Mouse (Mus musculus) hindbrain, embryonic 11.5 days (tissue): ENCODE data around the gene Myzap. TPM values are rescaled to one million over a fixed set of nuclear protein-coding genes. Genes with fewer than 3 reads are reported as not detected.

Experiments used
- ATAC-seq: fragments of 200-750 bp; cut with Nextera tagmentation; 2 replicates; pipeline ENCODE4 v1.8.0; 2017; ENCODE audit warnings: mild to moderate bottlenecking, moderate TSS enrichment, moderate library complexity; ENCODE audit not compliant: low FRiP score
- DNase-seq: peaks from one replicate; pipeline ENCODE4 v3.0.0-alpha.2; 2015; ENCODE audit warnings: low spot score
- H3K27ac ChIP-seq: fragments of 300-500 bp; sonication (generic); 2 replicates; pipeline ENCODE4 v1.5.1; 2014; ENCODE audit warnings: mild to moderate bottlenecking, low read depth, low read length
- H3K27me3 ChIP-seq: fragments of 300-500 bp; sonication (generic); 2 replicates; pipeline ENCODE4 v1.6.1; 2014; ENCODE audit warnings: mild to moderate bottlenecking, low read length, moderate library complexity, mixed read lengths; ENCODE audit not compliant: control insufficient read depth, insufficient read depth
- H3K36me3 ChIP-seq: fragments of 300-500 bp; sonication (generic); 2 replicates; pipeline ENCODE4 v1.6.1; 2014; ENCODE audit warnings: mild to moderate bottlenecking, low read length, moderate library complexity, mixed read lengths; ENCODE audit not compliant: control insufficient read depth, insufficient read depth
- H3K4me1 ChIP-seq: fragments of 300-500 bp; sonication (generic); replicated peaks from 2 replicates; pipeline ENCODE4 v1.6.1; 2014; ENCODE audit warnings: low read length, mixed read lengths; ENCODE audit not compliant: control insufficient read depth, insufficient read depth
- H3K4me2 ChIP-seq: fragments of 300-500 bp; sonication (generic); replicated peaks from 2 replicates; pipeline ENCODE4 v1.6.1; 2014; ENCODE audit warnings: mild to moderate bottlenecking, low read depth, low read length
- H3K4me3 ChIP-seq: fragments of 300-500 bp; sonication (generic); 2 replicates; pipeline ENCODE4 v1.5.1; 2014; ENCODE audit warnings: low read depth, low read length
- H3K9ac ChIP-seq: fragments of 300-500 bp; sonication (generic); 2 replicates; pipeline ENCODE4 v1.6.1; 2014; ENCODE audit warnings: low read depth, low read length
- H3K9me3 ChIP-seq: fragments of 300-500 bp; sonication (generic); 2 replicates; pipeline ENCODE4 v1.6.1; 2016; ENCODE audit warnings: low read length; ENCODE audit not compliant: control insufficient read depth
- WGBS: fragments of 180-500 bp; shearing (Covaris S2); extraction: QIAGEN DNeasy Blood & Tissue Kit; methylation state at CpG from one replicate; pipeline ENCODE4 v1.1.7; 2014; 5-methylcytosine and 5-hydroxymethylcytosine counted together
- polyA plus RNA-seq: library from polyadenylated mRNA; unstranded; fragments of >200 nt; fragmentation: Nextera tagmentation; extraction: Ambion mirVana; gene quantifications from 2 replicates; pipeline ENCODE4 v1.2.1, GENCODE M21; 2014

Gene Myzap
- polyA plus RNA-seq, 1 experiment from 2014 or later: 6.4 TPM

DNA sequence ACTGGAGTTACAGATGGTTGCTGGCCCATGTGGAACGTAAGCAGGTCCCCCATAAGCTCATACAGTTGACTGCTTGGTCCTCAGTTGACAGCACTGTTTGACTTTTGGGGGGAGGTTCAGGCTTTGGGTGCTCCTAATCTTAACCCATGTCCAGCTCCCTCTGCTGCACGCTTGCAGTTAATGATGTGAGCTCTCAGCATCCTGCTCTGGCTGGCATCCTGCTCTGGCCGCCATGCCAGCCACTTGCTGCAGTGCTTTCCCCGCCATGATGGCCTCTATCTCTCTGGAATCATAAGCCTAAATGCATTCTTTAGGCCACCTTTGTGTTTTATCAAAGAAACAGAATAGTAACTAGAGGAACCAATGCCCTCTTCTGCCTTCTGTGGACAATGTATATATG, 116.6 kb downstream of the Myzap start:
- WGBS: 95% methylated on average over 4 of the region's 4 CpGs
- no peaks in the 10 kb centered on the region for H3K4me1 ChIP-seq
- ATAC-seq (no peak), DNase-seq (no peak)
- H3K27ac ChIP-seq: no peak overlapping the region
- no peak overlapping the region for H3K4me3 ChIP-seq
- H3K36me3 ChIP-seq: peaks cover 32% of the 10 kb centered on the region
- H3K9ac ChIP-seq: no peak overlapping the region
- H3K9me3 ChIP-seq: no peaks in the 10 kb centered on the region
- no peaks in the 10 kb centered on the region for H3K27me3 ChIP-seq
- H3K4me2 ChIP-seq: no peak overlapping the region

DNA sequence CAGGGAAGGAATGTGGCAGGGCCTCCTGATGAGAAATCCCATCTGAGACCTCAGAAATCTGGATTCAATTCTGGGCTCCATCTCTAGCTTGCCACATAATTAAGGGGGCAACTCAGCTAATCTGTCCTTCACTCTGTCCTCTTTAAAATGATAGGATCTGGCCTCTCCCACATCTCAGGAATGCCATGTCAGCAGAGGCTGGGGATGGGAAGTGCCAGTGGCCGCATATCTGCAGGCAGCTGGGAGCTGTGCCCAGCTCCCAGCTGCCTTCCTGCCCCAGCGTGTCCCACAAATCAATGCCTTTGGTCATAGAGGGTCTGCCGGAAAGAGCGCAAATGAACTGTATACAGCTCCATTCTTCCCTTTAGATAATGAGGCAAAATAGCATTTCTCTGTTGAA, 124.7 kb downstream of the Myzap start:
- H3K9me3 ChIP-seq: no peaks in the 10 kb centered on the region
- no peak overlapping the region for H3K4me3 ChIP-seq
- WGBS: 78% methylated on average over 4 of the region's 4 CpGs
- no peaks in the 10 kb centered on the region for H3K4me1 ChIP-seq
- no peak overlapping the region for H3K9ac ChIP-seq
- H3K36me3 ChIP-seq: no peaks in the 10 kb centered on the region
- no peak overlapping the region for H3K4me2 ChIP-seq
- H3K27me3 ChIP-seq: no peaks in the 10 kb centered on the region
- ATAC-seq (no peak), DNase-seq (no peak)
- no peak overlapping the region for H3K27ac ChIP-seq

DNA sequence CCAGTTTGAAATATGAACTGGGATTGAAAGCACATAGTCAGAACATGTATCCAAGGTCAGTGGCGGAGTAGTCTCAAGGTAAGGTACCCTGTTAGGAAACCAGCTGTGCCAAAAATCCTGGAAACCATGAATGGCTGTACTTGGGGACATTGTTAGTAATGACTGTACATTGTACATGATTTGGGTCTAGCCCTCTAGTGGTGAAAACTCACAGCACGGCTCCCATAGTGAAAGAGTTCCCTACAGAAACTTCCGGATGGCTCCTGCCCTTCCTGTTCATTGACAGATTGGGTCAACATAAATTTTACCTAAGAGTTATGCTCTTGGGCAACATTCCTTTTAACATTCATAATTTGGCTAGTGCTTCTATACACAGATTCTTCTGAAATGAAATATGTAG, 126.0 kb downstream of the Myzap start:
- Histone ChIP-seq H3K9me3 (no peaks in the 10 kb centered on the region), H3K27ac (no peak overlapping the region), H3K4me2 (no peak overlapping the region), H3K36me3 (no peaks in the 10 kb centered on the region), H3K4me3 (no peak overlapping the region), H3K27me3 (no peaks in the 10 kb centered on the region), H3K9ac (no peak overlapping the region), H3K4me1 (no peaks in the 10 kb centered on the region)
- WGBS: 84% methylated on average over 3 of the region's 3 CpGs
- DNase-seq: peak; percentile 56
- ATAC-seq: no peak

DNA sequence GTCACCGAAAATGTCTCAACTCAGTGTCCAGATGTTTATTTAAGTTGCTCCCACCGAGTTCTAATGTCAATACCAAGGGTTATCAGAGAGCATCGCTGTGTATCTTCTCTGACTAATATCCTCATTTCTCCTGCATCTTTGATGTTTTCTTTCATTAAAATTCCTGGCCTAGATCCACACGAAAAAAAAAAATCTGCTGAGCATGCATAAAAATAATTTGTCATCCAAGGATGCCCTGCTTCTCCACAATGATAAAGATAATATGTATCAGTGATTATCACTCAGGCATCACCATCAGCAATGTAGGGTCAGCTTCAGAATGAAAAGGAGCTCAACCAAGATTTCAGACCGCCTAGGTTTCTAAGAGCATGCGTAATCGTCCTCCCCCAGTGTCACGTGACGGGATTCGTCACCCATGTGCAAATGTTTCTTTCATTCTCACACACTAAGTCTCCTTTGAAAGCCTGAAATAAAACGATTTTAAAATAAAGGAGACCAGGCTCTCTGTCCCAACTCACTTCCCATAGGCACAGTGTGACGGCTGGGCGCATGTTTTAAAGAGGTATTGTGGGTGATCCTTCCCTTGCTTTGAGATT, 129.0 kb downstream of the Myzap start:
- Histone ChIP-seq H3K9me3 (no peaks in the 10 kb centered on the region), H3K27me3 (no peaks in the 10 kb centered on the region), H3K27ac (no peak overlapping the region), H3K4me3 (no peak overlapping the region), H3K4me2 (no peak overlapping the region), H3K4me1 (no peaks in the 10 kb centered on the region), H3K36me3 (no peaks in the 10 kb centered on the region), H3K9ac (no peak overlapping the region)
- 78% methylated on average over 13 of the region's 13 CpGs for whole genome bisulfite sequencing
- no peak for ATAC-seq
- no peak for DNase-seq

DNA sequence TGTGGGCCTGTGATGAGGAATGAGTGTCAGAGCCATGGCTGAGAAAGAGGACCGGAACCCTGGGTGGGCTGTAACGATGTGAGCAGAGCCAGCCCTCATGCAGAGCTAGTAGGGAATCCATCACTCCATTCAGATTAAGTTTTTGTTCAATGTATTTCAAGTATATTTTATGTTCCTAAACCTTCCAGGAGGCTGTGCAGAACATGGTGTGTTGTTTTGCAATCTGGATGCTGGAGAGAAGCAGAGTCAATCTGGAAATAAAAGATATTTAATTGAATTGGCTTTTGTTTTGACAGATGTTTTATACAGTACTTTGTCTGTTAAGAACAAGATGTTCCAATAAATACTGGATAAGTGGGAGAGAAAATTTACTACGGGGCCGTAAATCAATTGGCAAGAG, 135.4 kb downstream of the Myzap start:
- H3K27me3 ChIP-seq: no peaks in the 10 kb centered on the region
- DNase-seq: no peak
- H3K27ac ChIP-seq: no peak overlapping the region
- no peaks in the 10 kb centered on the region for H3K36me3 ChIP-seq
- no peak overlapping the region for H3K4me3 ChIP-seq
- H3K4me1 ChIP-seq: no peaks in the 10 kb centered on the region
- H3K9ac ChIP-seq: no peak overlapping the region
- ATAC-seq: no peak
- H3K4me2 ChIP-seq: no peak overlapping the region
- H3K9me3 ChIP-seq: no peaks in the 10 kb centered on the region
- 89% methylated on average over 4 of the region's 4 CpGs for WGBS

Other genes starting within 250 kb of the Myzap start
- gene Polr2m, start 106.4 kb downstream of the Myzap start, polyA plus RNA-seq: 383 and 404 TPM in 2 replicates
- gene Cgnl1, start 179.2 kb upstream of the Myzap start, polyA plus RNA-seq: 5.0 and 6.3 TPM in 2 replicates